Mouse (Mus musculus) kidney, adult 2 months (tissue): ENCODE measurements at regions not wholly inside any gene's neighbourhood (a gene's known extent, or its start where the extent isn't known, plus 50 kb on each side); places are given as distances from the start of the nearest gene placed in this dataset.

ENCODE experiments used
- CTCF ChIP-seq: fragments of 200-500 bp; conservative IDR thresholded peaks from 2 replicates; pipeline ENCODE4 v1.5.1; 2011; ENCODE audit warnings: low read depth, mild to moderate bottlenecking, control low read depth, low read length, moderate library complexity, mixed read lengths; ENCODE audit not compliant: insufficient read depth, insufficient read length
- POLR2A ChIP-seq: fragments of 200-500 bp; IDR thresholded peaks from one replicate; pipeline ENCODE4 v1.6.1; 2011; ENCODE audit warnings: low read depth, low read length, control low read depth

DNA sequence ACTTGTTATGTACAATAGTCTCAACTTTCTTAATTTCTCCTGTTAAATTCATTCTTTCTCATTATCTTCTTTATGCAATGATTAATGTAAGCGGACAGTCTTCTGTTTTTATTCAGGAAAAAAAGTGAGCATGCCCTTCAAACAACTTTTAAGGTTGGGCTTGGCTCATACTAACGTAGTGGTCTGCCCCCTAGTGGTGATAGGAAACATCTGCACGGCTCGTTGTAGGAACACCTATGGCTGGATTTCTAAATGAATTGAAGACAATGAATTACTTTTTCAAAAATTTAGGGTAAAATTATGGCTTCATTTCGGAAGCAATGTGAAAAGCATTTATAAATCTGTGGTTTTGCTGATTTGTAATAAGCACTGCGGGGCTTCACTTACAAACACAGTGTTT lies 112.6 kb upstream of the Stxbp6 start:
- TF ChIP-seq POLR2A (no peak), CTCF (peak; percentile 67)
